Mouse (Mus musculus): ENCODE data around the gene Dclk2. TPM values are rescaled to one million over a fixed set of nuclear protein-coding genes. Genes with fewer than 3 reads are reported as not detected.

The Dclk2 gene
- polyA plus RNA-seq, 1 experiment, result 8.3 TPM

- TF ChIP-seq CTCF (IDR thresholded peaks at IDR 0.05; ENCODE audit: borderline replicate concordance, insufficient read depth, low read length) (no peak), POLR2A (IDR thresholded peaks at IDR 0.05; ENCODE audit: low read depth, low read length) (no peak)
- no peak overlapping the region for H3K4me3 ChIP-seq (ENCODE audit: insufficient read depth, low read length)
- no peak overlapping the region for H3K27ac ChIP-seq (ENCODE audit: insufficient read depth, low read length)
- H3K4me1 ChIP-seq (ENCODE audit: control insufficient read depth, insufficient read depth, low read length), result 0 out of 2 replicates have a peak, but pooled peaks cover 3% of the 10 kb centered on the region
Observed at GRCm38 (mm10) chr3:86775444-86775828, 145.2 kb downstream of the Dclk2 start.

GRCm38 (mm10) chr3:86774566-86775443 lies 145.8 kb downstream of the Dclk2 start:
- H3K27ac ChIP-seq (ENCODE audit: insufficient read depth, low read length), result no peak overlapping the region
- H3K4me1 ChIP-seq (ENCODE audit: control insufficient read depth, insufficient read depth, low read length), result 0 out of 2 replicates have a peak, but pooled peaks cover 3% of the 10 kb centered on the region
- no peak overlapping the region for H3K4me3 ChIP-seq (ENCODE audit: insufficient read depth, low read length)
- TF ChIP-seq CTCF (IDR thresholded peaks at IDR 0.05; ENCODE audit: borderline replicate concordance, insufficient read depth, low read length) (no peak), POLR2A (IDR thresholded peaks at IDR 0.05; ENCODE audit: low read depth, low read length) (no peak)

GRCm38 (mm10) chr3:86768969-86769368 lies 151.7 kb downstream of the Dclk2 start:
- Histone ChIP-seq H3K4me3 (ENCODE audit: insufficient read depth, low read length) (no peak overlapping the region), H3K27ac (ENCODE audit: insufficient read depth, low read length) (no peak overlapping the region), H3K4me1 (ENCODE audit: control insufficient read depth, insufficient read depth, low read length) (no peaks in the 10 kb centered on the region)
- TF ChIP-seq POLR2A (IDR thresholded peaks at IDR 0.05; ENCODE audit: low read depth, low read length), result no peak
- TF ChIP-seq CTCF (IDR thresholded peaks at IDR 0.05; ENCODE audit: borderline replicate concordance, insufficient read depth, low read length), result no peak

DNA sequence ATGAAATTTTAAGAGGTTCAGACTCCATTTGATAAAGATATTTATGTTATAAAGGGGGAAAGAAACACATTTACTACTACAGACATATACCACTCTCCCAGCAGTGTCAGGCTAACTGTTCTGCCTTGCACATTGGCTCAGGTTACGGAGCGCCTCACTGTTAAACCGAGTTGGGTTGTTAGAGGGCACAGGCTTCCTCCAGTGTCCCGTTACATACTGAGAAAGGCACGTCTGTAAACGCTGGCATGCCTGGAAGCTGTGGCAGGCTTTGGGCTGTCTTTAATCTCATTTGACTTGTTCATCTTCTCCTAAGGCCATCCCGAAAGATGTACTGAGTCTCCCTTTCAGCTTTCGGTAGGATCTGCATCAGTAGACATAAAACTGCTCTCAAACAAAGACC lies 152.1 kb downstream of the Dclk2 start:
- no peaks in the 10 kb centered on the region for H3K4me1 ChIP-seq (ENCODE audit: control insufficient read depth, insufficient read depth, low read length)
- H3K27ac ChIP-seq (ENCODE audit: insufficient read depth, low read length), result no peak overlapping the region
- H3K4me3 ChIP-seq (ENCODE audit: insufficient read depth, low read length), result no peak overlapping the region
- TF ChIP-seq POLR2A (IDR thresholded peaks at IDR 0.05; ENCODE audit: low read depth, low read length), result no peak
- TF ChIP-seq CTCF (IDR thresholded peaks at IDR 0.05; ENCODE audit: borderline replicate concordance, insufficient read depth, low read length), result no peak

GRCm38 (mm10) chr3:86762456-86762855 lies 158.2 kb downstream of the Dclk2 start:
- TF ChIP-seq POLR2A (IDR thresholded peaks at IDR 0.05; ENCODE audit: low read depth, low read length) (no peak), CTCF (IDR thresholded peaks at IDR 0.05; ENCODE audit: borderline replicate concordance, insufficient read depth, low read length) (no peak)
- Histone ChIP-seq H3K27ac (ENCODE audit: insufficient read depth, low read length) (no peak overlapping the region), H3K4me1 (ENCODE audit: control insufficient read depth, insufficient read depth, low read length) (no peaks in the 10 kb centered on the region), H3K4me3 (ENCODE audit: insufficient read depth, low read length) (no peak overlapping the region)

- no peak overlapping the region for H3K4me3 ChIP-seq (ENCODE audit: insufficient read depth, low read length)
- no peak overlapping the region for H3K27ac ChIP-seq (ENCODE audit: insufficient read depth, low read length)
- TF ChIP-seq POLR2A (IDR thresholded peaks at IDR 0.05; ENCODE audit: low read depth, low read length), result no peak
- no peak for TF ChIP-seq CTCF (IDR thresholded peaks at IDR 0.05; ENCODE audit: borderline replicate concordance, insufficient read depth, low read length)
- no peaks in the 10 kb centered on the region for H3K4me1 ChIP-seq (ENCODE audit: control insufficient read depth, insufficient read depth, low read length)
Observed at GRCm38 (mm10) chr3:86762036-86762415, 158.6 kb downstream of the Dclk2 start.

- Histone ChIP-seq H3K27ac (ENCODE audit: insufficient read depth, low read length) (no peak overlapping the region; the same call in 1 of the 2 replicates), H3K4me1 (ENCODE audit: control insufficient read depth, insufficient read depth, low read length) (no peaks in the 10 kb centered on the region; the same call in 1 of the 2 replicates), H3K4me3 (ENCODE audit: insufficient read depth, low read length) (no peak overlapping the region)
- TF ChIP-seq CTCF (IDR thresholded peaks at IDR 0.05; ENCODE audit: borderline replicate concordance, insufficient read depth, low read length) (0 out of 2 replicates have a peak, but pooled peaks have one; percentile 17), POLR2A (IDR thresholded peaks at IDR 0.05; ENCODE audit: low read depth, low read length) (no peak)
Observed at GRCm38 (mm10) chr3:86761095-86762035, 159.3 kb downstream of the Dclk2 start.

GRCm38 (mm10) chr3:86760474-86760873 lies 160.2 kb downstream of the Dclk2 start:
- Histone ChIP-seq H3K4me3 (ENCODE audit: insufficient read depth, low read length) (no peak overlapping the region), H3K4me1 (ENCODE audit: control insufficient read depth, insufficient read depth, low read length) (no peaks in the 10 kb centered on the region; the same call in 1 of the 2 replicates), H3K27ac (ENCODE audit: insufficient read depth, low read length) (peak overlapping the region; percentile 51)
- TF ChIP-seq CTCF (IDR thresholded peaks at IDR 0.05; ENCODE audit: borderline replicate concordance, insufficient read depth, low read length), result no peak
- TF ChIP-seq POLR2A (IDR thresholded peaks at IDR 0.05; ENCODE audit: low read depth, low read length), result no peak

GRCm38 (mm10) chr3:86759834-86760233 lies 160.8 kb downstream of the Dclk2 start:
- TF ChIP-seq CTCF (IDR thresholded peaks at IDR 0.05; ENCODE audit: borderline replicate concordance, insufficient read depth, low read length), result no peak
- no peak for TF ChIP-seq POLR2A (IDR thresholded peaks at IDR 0.05; ENCODE audit: low read depth, low read length)
- Histone ChIP-seq H3K4me3 (ENCODE audit: insufficient read depth, low read length) (no peak overlapping the region), H3K27ac (ENCODE audit: insufficient read depth, low read length) (no peak overlapping the region), H3K4me1 (ENCODE audit: control insufficient read depth, insufficient read depth, low read length) (peaks cover 5% of the 10 kb centered on the region)
